Mouse (Mus musculus) adipocyte (in vitro differentiated cells): Measurements from ENCODE around the gene Epop.
"Not testable (repeated sequence)": the region's sequence is repeated elsewhere in the genome, so short reads cannot be mapped to it uniquely, and the experiment has no call there.

Experiments
- DNase-seq: peaks from one replicate; pipeline ENCODE4 v3.0.0-alpha.2; 2016; ENCODE audit warnings: low spot score

Epop gene

DNA sequence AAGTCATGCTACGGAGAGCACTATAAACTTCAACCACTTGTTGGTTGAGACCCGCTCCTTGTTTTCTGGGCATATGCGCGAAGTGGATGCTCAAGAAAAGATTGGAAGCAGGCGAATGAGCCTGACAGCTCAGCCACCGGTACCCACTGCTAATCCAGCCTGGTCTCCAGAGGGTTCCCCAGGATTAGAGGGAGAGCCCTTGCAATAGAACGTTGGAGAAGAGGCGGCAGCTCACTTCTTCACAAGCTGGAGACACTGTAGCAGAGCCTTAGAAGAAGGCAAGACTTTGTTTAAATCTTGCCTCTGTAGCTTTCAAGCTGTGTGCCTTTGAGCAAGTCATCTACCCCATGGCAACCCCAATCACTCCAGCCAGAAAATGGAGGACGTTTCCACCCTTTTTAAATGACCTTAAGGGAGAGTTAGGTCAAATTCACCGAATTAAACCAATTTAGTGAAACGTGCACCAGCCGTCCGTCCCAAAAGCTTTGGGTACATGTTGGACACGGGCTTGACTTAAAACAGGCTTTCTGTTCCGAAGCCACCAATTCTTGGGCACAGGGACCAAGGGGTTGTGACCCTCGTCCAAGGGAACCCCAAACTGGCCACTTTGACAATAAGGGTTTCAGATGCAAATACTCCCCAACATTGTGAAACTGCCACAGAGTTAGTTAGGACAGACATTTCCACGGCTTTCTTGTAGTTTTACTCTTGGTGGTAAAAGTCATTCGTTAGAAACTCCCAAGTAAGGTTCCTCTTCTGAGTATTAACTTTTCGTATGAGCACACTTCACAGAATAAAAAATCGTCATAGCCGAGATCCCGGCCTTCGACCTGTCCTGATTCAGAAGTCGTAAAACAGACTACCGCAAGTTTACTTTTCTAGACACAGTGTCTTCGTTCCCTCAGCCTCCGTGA, 31.5 kb upstream of the Epop start:
- DNase-seq, result no peak

DNA sequence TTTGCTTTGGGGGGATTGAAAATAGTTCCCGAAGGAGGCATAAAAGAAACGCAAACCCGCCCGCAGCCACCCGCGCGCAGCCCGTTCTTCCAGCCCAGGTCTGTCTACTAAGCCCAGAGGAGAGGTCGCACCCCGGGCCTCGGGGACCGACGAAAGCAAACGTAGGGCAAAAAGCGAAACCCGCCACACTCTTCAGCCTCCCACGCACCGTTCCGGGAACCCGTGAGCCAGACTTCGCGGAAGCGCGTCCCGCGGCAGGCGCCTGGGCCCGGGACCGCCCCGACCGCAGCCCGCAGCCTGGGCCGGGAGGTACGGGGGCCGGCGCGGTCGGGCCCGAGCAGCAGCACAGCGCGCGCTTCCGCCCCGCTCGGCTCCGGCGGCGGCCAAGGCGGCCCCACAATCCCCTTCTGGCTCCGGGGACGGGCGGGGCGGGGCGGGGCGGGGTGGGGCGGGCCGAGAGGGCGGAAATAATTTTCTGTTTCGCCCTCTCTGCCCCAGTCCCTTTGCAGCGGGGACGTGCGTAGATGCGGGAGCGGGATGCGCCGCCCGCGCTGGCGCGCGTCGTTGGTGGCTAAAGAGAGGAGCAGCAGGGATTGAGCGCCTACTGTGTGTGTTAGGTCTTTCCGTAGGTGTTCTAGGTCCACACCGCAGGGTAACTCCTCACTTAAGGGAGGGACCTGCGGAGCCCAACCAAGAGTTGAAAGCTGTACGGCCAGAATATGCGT, 30.6 kb upstream of the Epop start:
- DNase-seq, result peak; percentile 64

DNA sequence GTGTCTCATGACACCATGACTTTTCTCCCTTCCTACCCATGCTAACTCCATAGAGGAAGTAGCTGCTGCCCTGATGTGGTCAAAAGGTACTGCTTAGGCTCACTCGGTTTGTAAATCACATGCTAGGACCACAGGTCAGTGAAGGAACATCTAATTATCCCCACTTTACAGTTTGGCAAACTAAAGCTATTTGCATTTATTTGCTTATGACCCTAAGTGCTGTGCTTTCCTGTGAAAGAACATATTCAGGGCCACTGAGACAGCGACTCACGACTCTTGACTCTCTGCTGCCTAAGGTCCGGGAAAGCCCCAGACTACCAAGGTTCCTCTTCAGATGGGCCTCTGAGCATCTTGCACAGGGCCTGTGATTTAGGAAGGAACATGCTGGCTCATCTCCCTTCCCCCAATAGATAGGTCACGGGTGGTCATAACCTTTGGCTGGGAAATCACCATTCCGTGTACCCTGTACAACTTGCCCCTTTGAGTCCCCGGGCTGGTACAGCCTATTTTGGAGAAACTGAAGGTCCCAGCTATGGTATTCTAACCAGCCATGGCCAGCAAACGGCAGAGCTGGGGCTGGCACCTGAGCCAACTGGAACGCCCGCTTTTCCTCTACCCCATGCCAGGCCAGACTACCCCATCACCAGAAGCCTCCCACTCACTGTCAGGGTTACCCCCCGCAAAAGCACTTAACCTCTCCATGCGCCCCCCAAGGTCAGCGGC, 29.9 kb upstream of the Epop start:
- DNase-seq, result peak; percentile 31

DNA sequence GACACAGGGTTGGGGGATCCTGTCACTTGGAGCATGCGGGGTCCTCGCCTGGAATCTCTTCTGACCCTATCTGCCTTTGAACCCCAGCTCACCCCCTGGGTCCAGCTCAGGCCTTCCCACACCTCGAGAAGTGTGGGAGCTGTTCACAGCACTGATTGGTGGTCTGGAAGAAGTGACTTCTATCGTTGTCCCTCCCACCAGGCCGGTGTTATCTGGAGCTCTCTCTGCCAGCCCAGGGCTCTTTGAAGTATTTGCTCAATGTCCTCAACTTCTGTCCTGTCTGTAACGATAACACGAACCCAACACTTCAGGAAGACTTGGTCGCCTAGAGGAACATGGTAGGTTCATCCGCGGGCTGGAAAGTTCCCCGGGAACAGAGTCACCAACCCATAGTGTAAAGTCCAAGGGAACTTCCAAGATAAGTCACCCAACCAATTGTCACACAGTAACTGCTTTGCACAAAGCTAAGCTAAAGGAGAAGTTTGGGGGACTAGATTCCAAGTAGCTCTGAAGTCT, 29.3 kb upstream of the Epop start:
- no peak for DNase-seq

DNA sequence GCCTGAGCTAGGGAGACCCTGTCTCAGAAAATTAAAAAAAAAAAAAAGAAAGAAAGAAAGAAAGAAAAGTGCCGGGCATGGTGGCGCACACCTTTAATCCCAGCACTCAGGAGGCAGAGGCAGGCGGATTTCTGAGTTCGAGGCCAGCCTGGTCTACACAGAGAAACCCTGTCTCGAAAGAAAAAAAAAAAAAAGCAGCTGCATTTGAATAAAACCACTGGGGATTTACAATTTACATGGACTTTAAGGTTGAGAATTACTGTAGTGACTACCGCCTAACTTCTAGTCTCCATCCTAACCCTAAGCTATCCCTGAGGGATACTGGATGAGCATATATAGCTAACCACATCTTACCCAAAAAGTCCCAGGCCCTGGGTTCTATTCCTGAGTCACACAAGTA, 28.5 kb upstream of the Epop start:
- not testable (repeated sequence) for DNase-seq

DNA sequence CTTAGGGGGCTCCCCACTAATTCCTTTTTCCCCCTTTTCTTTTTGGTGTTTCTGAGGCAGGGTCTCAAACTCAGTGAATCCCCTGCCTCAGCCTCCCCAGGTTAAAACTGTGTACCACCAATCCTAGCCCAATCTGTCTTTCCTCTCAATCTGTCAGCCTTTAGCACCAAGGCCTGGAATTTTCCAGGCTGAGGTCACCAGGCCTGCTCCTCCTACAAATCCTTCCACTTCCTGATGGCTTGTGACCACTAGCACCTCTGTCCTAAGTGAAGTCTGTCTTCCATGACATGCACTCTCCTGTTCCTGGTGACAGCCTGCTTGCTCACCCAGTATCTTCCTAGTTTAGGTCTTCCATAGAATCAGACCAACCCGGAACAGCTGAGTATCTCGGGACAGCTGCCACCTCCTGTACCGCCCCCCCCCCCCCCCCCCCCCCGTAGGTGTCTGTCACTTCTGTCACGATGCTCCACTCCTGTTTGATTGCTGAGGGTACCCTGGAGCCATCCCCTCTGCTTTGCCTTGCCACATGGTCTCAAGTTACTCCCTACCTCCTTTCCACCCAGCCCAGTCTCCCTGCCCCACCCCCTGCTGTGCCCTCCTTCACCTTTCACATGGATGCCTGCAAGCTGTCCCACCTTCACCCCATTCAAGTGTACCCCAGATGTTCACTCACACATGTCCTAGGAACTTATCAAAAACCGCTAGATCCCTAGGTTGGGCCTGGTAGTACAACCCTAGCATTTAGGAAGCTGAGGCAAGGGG, 27.9 kb upstream of the Epop start:
- no peak for DNase-seq

DNA sequence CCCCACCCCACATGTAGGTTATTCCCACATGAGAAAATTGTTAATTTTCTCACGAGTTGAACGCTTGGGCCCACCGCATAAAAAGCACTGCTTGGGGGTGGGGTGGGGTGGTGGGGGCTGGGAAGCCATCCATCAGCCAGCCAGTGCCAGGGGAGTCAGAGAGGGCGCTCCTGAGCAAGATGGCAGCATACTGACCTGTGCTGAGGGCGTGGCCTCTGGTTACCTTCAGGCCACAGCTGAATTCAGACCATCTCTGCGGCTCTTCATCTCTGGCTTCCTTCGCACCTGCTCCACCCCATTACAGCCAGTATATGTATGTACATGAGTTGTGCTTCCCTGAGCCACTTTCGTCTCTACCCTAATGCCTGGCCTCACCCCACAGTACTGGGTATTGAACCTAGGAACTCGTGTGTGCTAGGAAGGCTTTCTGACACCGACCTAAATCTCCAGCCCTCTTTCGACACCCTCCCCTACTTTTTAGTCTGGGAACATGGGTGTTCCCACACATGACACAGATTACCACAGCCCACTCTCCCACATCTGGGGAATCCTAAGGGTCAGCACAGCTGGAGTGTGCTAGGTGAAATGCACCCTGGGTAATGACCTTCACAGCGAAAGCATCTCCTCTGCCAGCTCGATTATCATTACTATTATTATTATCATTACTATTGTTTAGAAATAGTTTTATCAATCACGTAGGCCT, 26.9 kb upstream of the Epop start:
- no peak for DNase-seq

DNA sequence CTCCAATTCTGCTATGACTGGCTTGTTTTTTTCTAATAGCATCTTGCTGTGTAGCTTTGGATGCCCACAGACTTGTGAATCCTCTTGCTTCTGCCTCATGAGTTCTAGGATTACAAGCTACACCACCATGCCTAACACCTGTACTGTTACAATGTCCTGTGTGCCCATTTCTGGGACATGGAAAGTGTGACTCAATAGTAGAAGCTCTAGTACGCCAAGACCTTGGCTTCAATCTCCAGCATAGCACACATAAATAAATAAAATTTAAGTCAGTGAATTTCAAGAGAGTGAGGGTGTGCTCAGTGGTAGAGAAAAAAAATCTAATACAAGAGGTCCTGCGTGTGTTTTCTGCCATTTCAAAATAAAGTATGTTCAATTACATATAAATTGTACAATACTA, 24.7 kb upstream of the Epop start:
- DNase-seq, result no peak

DNA sequence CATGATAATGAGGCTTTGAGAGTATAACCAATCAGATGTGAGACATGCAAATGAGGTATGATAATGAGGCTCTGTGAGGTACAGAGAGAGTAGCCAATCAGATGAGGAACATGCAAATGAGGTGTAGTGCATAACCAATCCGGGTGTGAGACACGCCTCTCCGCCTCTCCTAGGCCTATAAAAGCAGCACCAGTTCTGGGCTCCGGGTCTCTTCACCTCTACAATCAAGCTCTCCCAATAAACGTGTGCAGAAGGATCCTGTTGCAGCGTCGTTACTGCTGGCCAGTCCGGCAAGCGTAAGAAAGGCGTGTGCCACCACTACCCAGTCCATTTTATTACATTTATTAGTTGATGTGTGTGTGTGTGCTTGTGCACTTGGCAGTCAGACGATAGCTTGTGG, 23.9 kb upstream of the Epop start:
- DNase-seq, result not testable (repeated sequence)

DNA sequence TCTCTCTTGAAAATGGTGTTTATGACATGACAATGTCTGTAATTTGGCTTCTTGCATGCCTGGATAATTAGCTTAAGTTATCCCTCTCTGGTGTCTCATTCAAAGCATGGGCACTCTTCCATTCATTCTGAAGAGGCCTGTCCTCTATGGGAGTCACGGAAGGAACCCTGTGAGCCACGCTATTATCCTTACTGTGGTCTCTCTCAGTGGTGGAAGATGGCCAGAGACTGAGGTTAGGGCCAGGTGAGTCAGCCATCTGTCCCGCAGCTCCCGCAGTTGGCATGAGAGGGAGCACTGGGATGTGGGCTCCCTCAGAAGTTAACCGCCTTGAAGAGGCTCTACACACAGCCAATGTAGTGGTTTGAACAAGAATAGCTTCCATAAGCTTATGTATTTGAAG, 20.8 kb upstream of the Epop start:
- no peak for DNase-seq

DNA sequence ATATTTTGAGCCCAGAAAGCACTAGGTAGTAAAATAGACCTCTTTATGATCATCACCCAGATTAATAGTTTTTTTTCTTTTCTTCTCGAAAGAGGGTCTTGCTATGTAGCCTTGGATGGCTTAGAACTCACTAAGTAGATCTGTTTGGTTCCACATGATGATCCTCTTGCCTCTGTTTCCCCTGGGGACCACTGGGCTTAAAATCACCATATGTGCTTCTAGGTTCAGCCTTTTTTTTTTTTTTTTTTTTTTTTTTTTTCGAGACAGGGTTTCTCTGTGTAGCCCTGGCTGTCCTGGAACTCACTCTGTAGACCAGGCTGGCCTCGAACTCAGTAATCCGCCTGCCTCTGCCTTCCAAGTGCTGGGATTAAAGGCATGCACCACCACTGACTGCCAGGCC, 19.0 kb upstream of the Epop start:
- not testable (repeated sequence) for DNase-seq

DNA sequence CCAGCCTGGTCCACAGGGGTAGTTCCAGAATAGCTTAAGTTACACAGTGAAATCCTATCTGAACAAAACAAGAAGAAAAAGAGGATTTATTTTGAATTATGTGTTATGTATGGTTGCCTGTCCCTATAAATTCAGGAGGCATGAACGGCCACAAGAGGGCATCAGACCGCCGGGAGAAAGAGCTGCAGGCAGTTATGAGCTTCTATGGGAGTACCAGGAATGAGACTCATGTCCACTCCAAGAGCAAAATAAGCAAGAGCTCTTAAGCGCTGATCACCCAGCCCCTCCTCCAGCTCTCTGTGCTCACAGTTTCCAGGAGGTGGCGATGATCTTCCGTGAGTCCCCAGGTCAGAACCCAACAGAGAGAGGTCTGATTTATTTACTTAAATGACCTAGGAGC, 15.3 kb upstream of the Epop start:
- peak; percentile 59 for DNase-seq

DNA sequence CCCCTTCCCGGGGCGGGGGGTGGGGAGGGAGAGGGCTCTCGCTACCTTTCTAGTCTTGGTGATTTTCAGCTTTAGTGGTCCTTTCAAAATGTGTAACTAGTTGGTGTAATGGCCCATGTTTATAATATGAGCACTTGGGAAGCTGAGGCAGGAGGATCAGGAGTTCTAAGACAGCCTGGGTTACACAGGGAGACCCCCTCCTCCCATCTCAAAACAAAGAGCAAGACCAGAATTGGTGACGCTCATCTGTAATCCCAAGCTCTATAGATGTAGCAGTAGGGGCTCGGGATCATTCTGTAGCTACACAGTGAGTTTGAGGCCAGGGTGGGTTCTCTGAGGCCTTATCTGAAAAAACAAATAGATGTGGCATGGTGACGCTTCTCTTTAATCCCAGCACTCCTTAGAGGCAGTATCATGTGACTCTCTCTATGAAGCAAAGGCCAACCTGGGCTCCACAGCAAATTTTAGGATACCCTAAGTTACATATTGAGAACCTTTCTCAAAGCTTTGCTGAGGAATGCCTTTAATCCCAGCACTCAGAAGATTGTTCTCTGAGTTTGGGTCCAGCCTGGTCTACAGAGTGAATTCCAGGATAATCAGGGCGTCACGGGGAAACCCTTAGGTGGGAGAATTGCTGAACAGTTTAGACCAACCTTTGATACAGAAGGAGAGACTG, 14.0 kb upstream of the Epop start:
- no peak for DNase-seq

DNA sequence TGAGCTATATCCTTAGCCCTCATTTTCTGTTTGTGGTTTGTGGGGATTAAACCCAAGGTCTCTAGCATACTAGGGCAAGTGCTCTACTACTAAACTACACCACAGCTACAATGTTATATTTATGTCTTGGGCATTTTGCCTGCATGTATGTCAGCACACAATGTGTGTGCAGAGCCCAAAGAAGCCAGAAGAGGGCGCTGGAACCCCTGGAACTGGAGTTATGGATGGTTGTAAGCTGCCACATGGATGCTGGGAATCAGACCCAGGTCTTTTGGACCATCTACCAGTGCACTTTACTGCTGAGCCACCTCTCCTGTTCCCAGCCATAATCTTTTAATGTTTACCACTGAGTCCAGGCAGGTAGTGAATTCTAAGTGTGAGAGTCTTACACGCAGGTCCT, 13.2 kb upstream of the Epop start:
- DNase-seq, result no peak

DNA sequence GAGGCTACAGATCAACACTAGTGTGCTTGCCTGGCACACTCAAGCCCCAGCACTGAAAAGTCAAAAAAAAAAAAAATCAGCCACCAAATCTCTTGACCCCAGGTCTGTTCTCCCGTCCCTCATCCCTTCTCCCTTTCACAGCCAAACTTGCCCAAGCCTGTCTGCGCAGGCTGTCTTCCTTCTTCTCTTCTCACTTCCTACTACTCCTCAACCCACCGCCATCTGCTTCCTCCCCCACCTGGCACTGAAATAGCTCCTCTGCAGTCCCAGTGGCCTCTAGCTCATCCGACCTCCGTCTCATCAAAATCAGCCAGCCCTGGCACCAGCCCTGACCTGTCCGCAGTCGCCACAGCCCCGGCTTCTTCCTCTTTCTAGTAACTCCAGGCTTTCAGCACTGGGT, 12.2 kb upstream of the Epop start:
- no peak for DNase-seq

DNA sequence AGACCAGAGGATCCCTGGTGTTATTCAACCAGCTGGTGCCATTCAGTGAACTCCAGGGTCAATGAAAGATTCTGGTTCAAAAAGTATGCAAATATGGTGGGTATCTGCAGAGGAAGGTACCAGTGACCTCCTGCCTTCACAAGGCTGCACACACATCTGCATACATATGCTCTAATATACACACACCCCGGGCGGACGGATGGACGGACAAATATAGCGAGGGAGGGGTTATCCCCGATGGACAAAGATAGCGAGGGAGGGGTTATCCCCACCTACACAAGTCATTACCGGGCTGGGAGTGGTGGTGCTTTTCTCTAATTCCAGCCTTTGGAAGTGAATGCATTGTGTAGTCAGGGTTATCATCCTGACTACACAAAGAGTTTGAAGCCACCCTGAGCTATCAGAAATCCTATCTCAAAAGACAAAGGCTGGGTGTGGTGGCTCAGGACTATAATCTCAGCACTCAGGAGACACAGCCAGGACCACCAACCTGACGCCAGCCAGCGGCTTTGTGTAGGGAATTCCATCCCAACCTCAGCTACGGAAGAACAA, 6.0 kb upstream of the Epop start:
- no peak for DNase-seq

DNA sequence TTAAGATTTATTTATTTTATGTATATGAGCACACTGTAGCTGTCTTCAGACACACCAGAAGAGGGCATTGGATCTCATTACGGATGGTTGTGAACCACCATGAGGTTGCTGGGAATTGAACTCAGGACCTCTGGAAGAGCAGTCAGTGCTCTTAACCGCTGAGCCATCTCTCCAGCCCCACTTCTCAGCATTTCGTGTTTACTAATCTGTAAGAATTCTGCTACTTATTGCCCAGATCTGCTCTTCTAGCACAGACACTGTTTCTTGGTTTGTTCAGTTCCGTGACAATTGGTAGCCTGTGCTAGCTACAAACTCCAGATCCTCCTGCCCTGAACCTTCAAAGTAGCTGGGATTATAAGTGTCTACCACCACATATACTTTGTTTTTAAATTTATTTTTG, 2.9 kb upstream of the Epop start:
- not testable (repeated sequence) for DNase-seq

DNA sequence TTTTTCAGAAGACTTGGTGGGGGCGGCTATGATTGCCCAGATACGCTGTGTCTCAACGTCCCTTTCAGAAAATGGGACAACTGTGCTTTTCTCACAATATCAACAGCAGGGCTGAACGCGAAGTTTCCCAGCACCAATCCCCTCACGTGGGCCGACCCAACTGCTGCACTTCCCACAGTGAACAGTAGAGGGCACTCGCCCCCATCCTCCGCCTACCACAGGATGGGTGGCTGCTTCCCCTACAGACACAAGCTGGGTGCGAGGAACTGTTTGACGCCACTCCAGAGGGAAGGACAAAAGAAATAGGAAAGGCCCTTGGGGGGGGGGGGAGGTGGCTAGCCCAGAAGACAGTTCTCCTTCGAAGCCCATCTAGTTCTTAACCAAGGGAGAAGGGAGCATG, 2.4 kb upstream of the Epop start:
- peak; percentile 52 for DNase-seq

DNA sequence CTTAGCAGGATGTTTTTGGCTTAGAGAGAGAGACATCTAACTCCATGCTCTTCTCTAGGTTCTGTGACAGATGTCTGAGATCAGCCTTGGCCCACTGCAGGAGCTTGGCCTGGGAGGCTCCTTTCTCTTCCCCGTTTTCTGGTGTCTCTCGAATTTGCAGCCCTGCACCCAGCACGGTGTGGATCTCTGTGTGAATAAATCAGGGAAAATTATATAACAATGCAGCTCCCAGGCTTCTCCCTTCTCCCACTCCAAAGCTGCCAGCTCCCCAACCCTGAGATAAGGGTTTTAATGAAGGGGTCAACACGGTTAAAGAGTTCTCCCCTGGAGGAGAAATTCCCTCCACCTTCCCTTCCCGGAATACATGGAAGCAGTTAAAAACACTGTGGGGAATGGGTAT, 2.0 kb upstream of the Epop start:
- DNase-seq, result no peak

DNA sequence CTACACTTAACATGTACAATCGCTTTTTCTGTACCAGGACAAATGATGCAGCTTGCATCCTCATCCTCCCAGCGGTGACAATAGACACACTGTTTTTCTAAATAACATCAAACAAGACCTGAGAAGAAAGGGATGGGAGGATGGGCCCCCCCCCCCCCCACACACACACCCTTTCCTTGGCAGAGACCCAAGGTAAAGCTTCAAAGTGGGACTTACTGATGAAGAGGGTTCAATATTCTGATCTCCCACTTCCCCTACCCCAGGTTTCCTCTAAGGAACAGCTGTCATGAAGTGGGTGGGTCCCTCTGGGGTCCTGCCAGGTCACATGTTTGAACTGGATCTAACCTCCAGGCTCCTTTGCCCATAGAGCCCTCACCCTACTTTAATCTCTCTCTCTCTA, 1.5 kb upstream of the Epop start:
- DNase-seq, result no peak
